ENCODE assay signal across 8 mouse cellular contexts in genomic region chr4:130520482-130520851, GRCm38 (mm10). TPM values are rescaled to one million over a fixed set of nuclear protein-coding genes. Genes with fewer than 3 reads are reported as not detected.
A peak's percentile ranks its signal among the peaks of the same experiment; 100 is the strongest.
DNase-seq lines count a peak whose midpoint lies in the region; ATAC-seq and TF ChIP-seq lines count a peak whose summit lies in the region.

No protein-coding gene starts in this region.

- H3K36me3 ChIP-seq in embryonic facial prominence, embryonic 12.5 days: no peaks in the 10 kb centered on the region
- no peaks in the 10 kb centered on the region for H3K36me3 ChIP-seq in intestine, embryonic 16.5 days (ENCODE audit: control insufficient read depth, insufficient read depth, low read length)
- H3K36me3 ChIP-seq in neural tube, embryonic 13.5 days: no peaks in the 10 kb centered on the region

- H3K27me3 ChIP-seq in embryonic facial prominence, embryonic 12.5 days: no peaks in the 10 kb centered on the region
- no peaks in the 10 kb centered on the region for H3K27me3 ChIP-seq in intestine, embryonic 16.5 days (replicated peaks; ENCODE audit: control insufficient read depth, insufficient read depth, low read length)
- no peaks in the 10 kb centered on the region for H3K27me3 ChIP-seq in neural tube, embryonic 13.5 days

- DNase-seq in left cerebral cortex, adult 2 months (ENCODE audit: extremely low spot score in 1 of 2, low spot score in 2 of 2): no peak
- DNase-seq in left cerebral cortex, postnatal 14 days (ENCODE audit: low spot score in 2 of 2): no peak
- DNase-seq in layer of hippocampus, adult 8-10 months (ENCODE audit: low spot score in 2 of 2): no peak
- DNase-seq in ovary, postnatal 36 days (ENCODE audit: low spot score): no peak
- DNase-seq in gastrocnemius, postnatal 14 days: no peak

- no peaks in the 10 kb centered on the region for H3K9me3 ChIP-seq in embryonic facial prominence, embryonic 12.5 days
- no peaks in the 10 kb centered on the region for H3K9me3 ChIP-seq in intestine, embryonic 16.5 days (ENCODE audit: control insufficient read depth, low read length)
- no peaks in the 10 kb centered on the region for H3K9me3 ChIP-seq in neural tube, embryonic 13.5 days

- H3K4me2 ChIP-seq in embryonic facial prominence, embryonic 12.5 days (replicated peaks): peak overlapping the region; percentile 66
- peak overlapping the region; percentile 82 for H3K4me2 ChIP-seq in intestine, embryonic 16.5 days (ENCODE audit: low read depth, low read length)
- H3K4me2 ChIP-seq in neural tube, embryonic 13.5 days: peak overlapping the region; percentile 72

- peak overlapping the region; percentile 59 for H3K4me3 ChIP-seq in left cerebral cortex, adult 2 months
- H3K4me3 ChIP-seq in embryonic facial prominence, embryonic 12.5 days: peak overlapping the region; percentile 59
- H3K4me3 ChIP-seq in intestine, embryonic 16.5 days (ENCODE audit: low read length): peak overlapping the region; percentile 59
- H3K4me3 ChIP-seq in neural tube, embryonic 13.5 days: peak overlapping the region; percentile 60

- H3K9ac ChIP-seq in embryonic facial prominence, embryonic 12.5 days: no peak overlapping the region
- H3K9ac ChIP-seq in intestine, embryonic 16.5 days (ENCODE audit: low read depth, low read length): peak overlapping the region; percentile 36; the same call in 1 of the 2 replicates
- H3K9ac ChIP-seq in neural tube, embryonic 13.5 days: peak overlapping the region; percentile 86

- intact Hi-C loops in left cerebral cortex, adult 2 months (cut with DNase I): no loop called here
- intact Hi-C loops in left cerebral cortex, postnatal 14 days (cut with DNase I): no loop called here
- intact Hi-C loops in gastrocnemius, postnatal 14 days (cut with DNase I; ENCODE audit: low total_unique reads): no loop called here

- H3K4me1 ChIP-seq in embryonic facial prominence, embryonic 12.5 days: 0 out of 2 replicates have a peak, but pooled peaks cover 2% of the 10 kb centered on the region
- 0 out of 2 replicates have a peak, but pooled peaks cover 4% of the 10 kb centered on the region for H3K4me1 ChIP-seq in intestine, embryonic 16.5 days (ENCODE audit: control insufficient read depth, insufficient read depth, low read length)
- H3K4me1 ChIP-seq in neural tube, embryonic 13.5 days (replicated peaks): peaks cover 11% of the 10 kb centered on the region

- WGBS in embryonic facial prominence, embryonic 12.5 days: under 1% methylated on average over 9 of the region's 9 CpGs
- WGBS in intestine, embryonic 16.5 days: 1% methylated on average over 9 of the region's 9 CpGs
- WGBS in neural tube, embryonic 13.5 days: 1% methylated on average over 9 of the region's 9 CpGs

- peak; percentile 31; the same call in 1 of the 2 replicates for ATAC-seq in embryonic facial prominence, embryonic 12.5 days (ENCODE audit: insufficient number of reproducible peaks, insufficient read depth, low FRiP score, low TSS enrichment)
- ATAC-seq in intestine, embryonic 16.5 days: peak; percentile 72
- peak; percentile 68 for ATAC-seq in neural tube, embryonic 13.5 days (ENCODE audit: low read depth)

- TF ChIP-seq CTCF in left cerebral cortex, adult 2 months (IDR thresholded peaks at IDR 0.05): no peak

- H3K27ac ChIP-seq in left cerebral cortex, adult 2 months: no peak overlapping the region
- H3K27ac ChIP-seq in embryonic facial prominence, embryonic 12.5 days: no peak overlapping the region
- H3K27ac ChIP-seq in intestine, embryonic 16.5 days (ENCODE audit: low read length): peak overlapping the region; percentile 7; the same call in 1 of the 2 replicates
- H3K27ac ChIP-seq in neural tube, embryonic 13.5 days (replicated peaks): 0 out of 2 replicates have a peak overlapping the region, but pooled peaks have one; percentile 18

RNA-seq across cellular contexts. Expression of gene Nkain1, which starts 53.5 kb away (rescaled TPM):
- 10 to 100 TPM; 28.2 to 29.8 TPM for total RNA-seq in left cerebral cortex, adult 2 months (2021)
- total RNA-seq in left cerebral cortex, postnatal 14 days (2021): 10 to 100 TPM; 32.9 to 38.5 TPM
- polyA plus RNA-seq in embryonic facial prominence, embryonic 12.5 days (2016; fragmentation: Nextera tagmentation; extraction: Ambion mirVana): 4.4 and 5.8 TPM in 2 replicates
- 0.15 TPM in 1 of 2 replicates, not detected in the other for polyA plus RNA-seq in intestine, embryonic 16.5 days (2015; fragmentation: Nextera tagmentation; extraction: Ambion mirVana)
- polyA plus RNA-seq in neural tube, embryonic 13.5 days (2015; fragmentation: Nextera tagmentation; extraction: Ambion mirVana): 10.6 and 11.8 TPM in 2 replicates
- 10 to 100 TPM; 27.0 to 39.6 (median 34.6) TPM for total RNA-seq in layer of hippocampus, adult 8-10 months (2022)
- 10 to 100 TPM; 11.7 to 12.2 TPM for total RNA-seq in gastrocnemius, postnatal 14 days (2021)

Comparison
In these comparisons a context has a peak if more than half of its experiments do, and no peak if none do; other contexts are left out.
1. H3K27ac ChIP-seq: peak in intestine, embryonic 16.5 days (single experiment) and neural tube, embryonic 13.5 days (single experiment); none in left cerebral cortex, adult 2 months (single experiment) and embryonic facial prominence, embryonic 12.5 days (single experiment).
2. Peak in every context shown above with its lines, with median percentiles within 50 percentile points of each other: H3K4me3 ChIP-seq, ATAC-seq and H3K4me2 ChIP-seq.